Mouse (Mus musculus): ENCODE measurements at regions not wholly inside any gene's neighbourhood (a gene's known extent, or its start where the extent isn't known, plus 50 kb on each side); places are given as distances from the start of the nearest gene placed in this dataset.

- TF ChIP-seq CTCF (IDR thresholded peaks at IDR 0.05; ENCODE audit: insufficient read depth, low read length) (no peak), POLR2A (IDR thresholded peaks at IDR 0.05; ENCODE audit: borderline replicate concordance, extremely low read depth, low read depth, low read length) (no peak)
Measured at GRCm38 (mm10) chr19:45310291-45310881, 53.1 kb upstream of the Btrc start.
